Mouse (Mus musculus): ENCODE measurements at regions not wholly inside any gene's neighbourhood (a gene's known extent, or its start where the extent isn't known, plus 50 kb on each side); places are given as distances from the start of the nearest gene placed in this dataset.

DNA sequence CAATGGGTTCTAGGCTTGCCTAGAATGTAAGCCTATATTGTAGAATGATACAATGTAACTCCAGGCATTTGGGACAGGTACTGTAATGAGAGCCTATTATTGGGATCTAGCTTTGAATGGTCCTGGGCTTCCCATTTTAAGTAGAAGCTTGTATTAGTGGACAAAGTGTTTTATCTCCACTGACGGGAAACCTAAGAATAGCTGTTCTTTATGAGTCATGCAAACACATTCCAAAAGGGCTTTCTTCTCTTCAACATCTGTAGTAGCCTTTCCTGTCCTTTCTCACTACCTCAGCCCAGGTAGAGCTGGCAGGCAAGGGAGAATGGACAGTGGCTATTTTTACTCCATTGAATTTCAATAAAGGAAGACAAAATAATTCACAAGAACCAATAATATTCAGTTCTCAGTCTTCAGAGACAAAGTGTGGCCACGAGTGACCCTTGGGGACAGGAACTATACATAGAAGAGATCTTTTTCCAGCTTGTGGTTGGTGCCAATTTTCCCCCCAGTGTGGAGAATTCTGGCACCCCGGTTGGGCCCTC, 82.8 kb downstream of the Csl start:
- no peak for DNase-seq

DNA sequence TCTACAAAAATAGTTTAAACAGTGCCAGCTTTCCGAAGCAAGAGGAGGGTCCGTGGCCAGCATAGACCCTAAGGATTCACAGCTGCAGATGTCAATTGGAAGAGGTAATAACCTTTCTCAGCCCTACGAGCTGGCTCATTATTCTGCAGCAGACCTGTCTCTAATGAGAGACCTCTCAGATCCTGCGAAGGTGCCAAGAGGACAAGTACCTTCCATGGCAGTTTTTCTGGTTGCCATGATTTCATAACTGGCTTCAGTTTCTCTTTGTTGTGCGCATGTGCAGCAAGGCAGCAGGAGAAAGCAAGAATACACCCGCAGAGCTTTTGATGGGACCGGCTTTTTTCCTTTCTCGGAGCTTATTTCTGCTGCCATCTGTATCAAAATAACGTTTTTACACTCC, 81.4 kb downstream of the Csl start:
- DNase-seq = no peak

DNA sequence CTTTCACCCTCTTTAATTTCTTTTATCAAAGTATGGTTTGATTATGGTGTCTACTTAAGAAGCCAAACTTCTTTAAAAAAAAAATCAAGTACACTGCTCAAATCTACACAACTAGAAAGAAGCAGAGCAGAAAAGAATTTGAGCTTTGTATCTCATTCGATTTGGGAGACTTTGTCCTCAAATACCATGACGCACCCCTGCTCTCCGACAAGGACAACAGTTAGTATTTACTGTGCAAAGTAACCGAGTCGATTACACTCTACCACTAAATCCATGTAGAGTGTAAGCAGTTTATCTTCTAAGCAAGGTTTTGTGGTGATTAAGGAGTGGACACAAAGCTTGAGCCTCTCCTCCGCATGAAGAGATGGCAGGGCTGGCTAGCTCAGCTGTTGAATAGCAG, 79.6 kb downstream of the Csl start:
- no peak for DNase-seq

DNA sequence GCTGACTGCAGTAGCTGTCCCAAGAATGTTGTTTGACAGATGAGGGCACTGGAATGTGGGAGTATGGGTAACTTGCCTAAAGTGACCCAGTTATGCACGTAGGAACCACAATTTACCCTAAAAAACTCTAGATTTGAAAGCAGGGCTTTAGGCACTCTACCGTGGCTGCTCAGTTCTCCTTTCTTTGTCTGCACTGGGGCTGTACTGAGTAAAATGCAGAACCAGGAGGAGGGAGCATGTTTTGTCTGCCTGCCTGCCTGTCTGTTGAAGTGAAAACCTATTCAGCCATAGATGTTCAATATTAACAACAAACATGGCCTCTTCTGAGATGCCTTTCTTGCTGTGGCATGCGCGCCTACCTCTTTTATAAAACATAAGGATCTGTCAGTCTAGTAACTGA, 77.5 kb downstream of the Csl start:
- DNase-seq = no peak

DNA sequence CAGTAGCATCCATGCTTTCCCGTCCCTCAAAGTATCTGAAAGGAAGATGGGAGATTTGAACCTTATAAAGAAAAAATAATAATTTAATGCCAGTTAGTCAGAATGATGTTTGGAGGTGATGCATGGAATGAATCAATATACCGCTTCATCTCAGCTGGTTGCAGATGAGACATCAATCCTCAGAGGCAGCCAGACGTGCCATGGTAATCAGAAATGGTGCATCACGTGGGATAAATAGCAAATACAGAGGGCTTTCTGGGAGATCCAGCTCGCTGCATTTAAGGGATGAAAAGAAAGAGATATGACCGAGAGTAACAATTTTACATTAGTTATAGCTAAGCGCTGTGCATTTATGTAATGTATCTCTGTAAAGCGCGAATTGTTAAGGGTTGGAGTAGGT, 77.1 kb downstream of the Csl start:
- no peak for DNase-seq

DNA sequence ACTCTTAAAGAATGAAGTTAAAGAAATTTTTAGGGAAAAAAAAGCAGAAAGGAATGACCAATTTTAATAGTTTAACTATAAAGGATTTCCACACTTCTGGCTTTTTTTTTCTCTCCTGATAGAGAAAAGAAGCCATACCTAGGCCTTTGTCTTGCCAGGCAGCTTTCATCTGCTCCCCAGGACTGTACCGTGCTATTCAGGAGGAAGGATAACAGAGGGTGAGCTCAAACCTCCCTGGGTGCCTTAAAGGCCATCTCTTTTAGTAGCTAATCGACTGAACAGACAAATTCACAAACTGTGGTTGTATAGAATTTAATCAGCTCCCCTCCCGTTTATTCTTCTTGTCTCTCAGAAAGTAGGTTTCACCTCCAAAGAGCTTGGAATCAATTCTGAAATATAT, 76.1 kb downstream of the Csl start:
- no peak for DNase-seq

DNA sequence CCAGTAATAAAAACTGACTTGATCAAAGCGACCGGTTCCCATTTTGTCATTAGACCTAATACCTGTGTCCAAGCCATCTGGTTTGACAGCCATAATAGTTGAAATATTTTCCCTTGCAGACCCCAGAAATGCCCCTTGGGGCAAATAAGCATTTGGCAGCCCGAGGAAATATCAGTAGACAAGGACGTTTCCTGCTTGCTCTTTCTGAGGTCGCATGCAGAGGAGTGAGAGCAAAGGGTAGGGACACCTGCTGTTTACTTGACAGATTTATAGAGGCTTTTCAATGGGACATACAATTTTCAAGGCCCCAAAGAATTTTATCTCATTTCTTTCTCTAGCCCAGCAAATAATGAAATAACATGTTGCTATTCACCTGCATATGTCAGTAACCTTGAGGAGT, 73.5 kb downstream of the Csl start:
- no peak for DNase-seq

DNA sequence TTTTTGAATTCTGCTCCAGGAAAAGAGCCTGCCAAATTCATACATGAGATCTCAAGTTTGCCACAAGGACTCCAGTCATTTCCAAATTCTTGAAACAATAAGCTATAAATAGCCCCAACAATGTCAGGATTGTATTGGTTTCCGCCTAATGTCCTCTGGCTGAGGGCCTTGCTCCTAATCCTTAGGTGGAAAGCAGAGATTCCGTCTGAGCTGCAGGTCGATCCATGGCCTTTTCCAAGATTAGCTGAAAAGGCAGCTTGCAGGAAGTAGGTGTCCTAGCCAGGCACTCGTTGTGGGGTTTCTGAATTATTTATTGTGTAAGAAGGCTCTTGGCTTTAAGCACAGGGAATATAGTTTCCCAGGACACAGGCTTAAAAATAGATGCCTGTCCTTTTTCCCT, 72.4 kb downstream of the Csl start:
- no peak for DNase-seq

DNA sequence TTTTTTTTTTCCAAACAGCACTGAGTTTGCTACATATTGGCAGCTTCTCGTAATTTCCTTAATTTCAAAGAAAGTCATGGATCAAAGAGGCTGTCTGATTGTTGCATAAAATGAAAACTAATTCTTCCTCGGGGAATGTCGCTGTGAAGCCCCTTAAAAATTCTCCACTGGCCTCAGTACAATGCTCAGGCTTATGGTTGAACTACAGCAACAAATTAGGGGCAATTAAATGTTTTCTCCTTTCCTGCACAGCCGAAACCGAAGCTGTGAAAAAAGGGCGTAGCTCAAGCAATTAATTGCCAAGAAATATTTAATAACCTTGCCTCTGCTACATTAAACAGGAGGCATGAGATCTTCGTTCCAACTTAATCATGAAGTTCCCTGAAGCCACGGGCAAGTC, 61.8 kb downstream of the Csl start:
- no peak for DNase-seq

DNA sequence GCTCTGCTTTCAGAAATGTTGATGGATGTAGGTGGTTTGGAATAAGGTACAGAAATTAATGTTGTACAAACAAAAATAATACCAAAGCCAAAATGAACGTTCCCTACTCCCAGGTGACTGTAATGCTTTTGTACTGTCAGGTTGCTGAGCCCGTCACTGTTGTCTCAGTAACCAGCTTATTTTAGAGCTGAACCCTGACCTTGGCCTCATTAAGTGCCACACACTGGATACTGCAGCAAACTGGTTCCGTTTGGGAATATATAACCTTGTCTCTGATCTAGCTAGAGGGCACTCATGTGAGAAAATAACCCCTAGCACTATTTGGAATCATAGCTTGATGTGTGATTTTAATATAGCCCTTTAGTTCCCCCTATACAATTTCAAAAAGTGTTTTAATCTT, 60.0 kb downstream of the Csl start:
- no peak for DNase-seq

DNA sequence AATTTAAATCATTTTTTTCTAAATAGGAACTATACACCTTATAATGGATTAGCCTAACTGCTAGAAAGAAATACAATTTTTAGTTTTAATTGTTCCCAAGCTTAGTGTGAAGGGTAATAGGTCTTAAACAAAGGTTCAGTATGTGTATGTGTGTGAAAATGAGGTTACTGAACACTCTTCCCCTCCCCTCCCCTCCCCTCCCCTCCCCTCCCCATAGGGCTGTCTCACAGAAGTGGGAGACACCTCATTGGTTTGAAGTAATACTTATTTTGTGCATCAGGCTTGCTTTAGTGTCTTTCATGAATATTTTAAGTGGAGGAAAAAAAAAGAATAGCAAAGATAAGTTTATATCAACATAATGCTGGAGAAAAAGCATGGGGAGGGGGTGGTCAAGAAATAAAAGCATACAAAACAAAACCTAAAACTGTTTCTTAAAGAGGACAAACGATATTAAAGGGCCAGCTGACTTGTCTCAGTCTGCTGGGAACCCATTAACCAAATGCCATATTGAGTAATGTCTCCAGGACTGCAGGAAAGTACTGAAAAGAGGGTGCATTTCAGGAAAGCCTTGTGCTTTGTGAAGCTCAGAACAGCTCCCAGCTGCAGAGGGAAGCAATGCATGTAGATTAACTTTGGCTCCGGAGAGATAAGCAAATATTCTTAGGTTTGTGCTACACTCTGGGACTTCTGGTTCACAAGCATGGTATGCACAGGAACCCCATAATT, 59.2 kb downstream of the Csl start:
- no peak for DNase-seq
